Mouse (Mus musculus): ENCODE measurements around the gene Slc31a2. TPM values are rescaled to one million over a fixed set of nuclear protein-coding genes. Genes with fewer than 3 reads are reported as not detected.
A peak's percentile ranks its signal among the peaks of the same experiment; 100 is the strongest.

Slc31a2 gene
- polyA plus RNA-seq, 1 experiment = 14.0 TPM

DNA sequence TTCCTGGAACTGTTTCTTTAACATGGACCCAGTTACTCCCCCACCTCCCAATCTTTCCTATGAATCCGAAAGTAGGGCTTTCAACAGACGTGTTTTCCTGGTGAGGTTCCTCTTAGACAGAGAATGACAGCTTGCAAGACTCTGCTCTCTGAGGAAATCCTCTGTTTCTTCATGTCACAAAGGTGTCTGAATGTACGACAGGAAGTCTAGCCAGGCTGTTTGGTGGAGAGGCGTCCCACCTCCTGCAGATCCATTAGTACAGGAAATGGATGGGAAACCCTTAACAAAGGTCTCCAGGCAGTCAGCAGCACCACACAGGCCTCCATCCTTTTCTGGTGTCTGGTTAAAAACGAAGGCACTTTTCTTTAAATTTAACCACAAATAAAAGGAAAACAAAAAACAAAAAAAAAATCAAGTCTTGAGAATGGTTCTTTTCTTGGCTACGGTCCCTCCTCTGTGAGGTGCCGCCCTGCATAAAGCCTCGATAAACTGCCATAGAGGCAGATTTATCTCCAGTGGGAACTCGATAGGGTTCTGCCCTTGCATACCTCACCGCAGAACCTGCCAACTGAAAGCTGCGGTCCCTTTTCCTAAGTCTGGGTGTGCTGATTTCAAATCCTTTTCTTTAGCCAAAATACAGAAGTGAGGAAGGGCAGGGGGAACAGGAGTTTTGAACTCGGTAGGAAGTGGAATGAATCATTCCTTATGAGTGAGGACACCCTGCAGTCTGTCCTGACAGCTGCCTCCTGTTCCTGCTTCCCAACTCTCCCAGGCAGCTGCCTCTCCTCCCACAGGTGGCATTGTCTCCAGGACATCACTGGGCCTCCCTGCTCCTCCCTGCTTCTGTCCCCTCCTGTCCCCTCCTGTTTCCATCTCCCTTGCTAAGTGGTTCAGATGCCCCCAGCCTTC, 24.9 kb downstream of the Slc31a2 start:
- Histone ChIP-seq H3K4me3 (ENCODE audit: extremely low read depth, insufficient read depth, insufficient read length) (peak overlapping the region; percentile 39; the same call in 1 of the 2 replicates), H3K4me1 (ENCODE audit: control insufficient read depth, insufficient read depth, insufficient read length) (peaks cover 6% of the 10 kb centered on the region; the same call in 1 of the 2 replicates), H3K27me3 (ENCODE audit: control insufficient read depth, insufficient read depth, low read length) (no peaks in the 10 kb centered on the region), H3K27ac (ENCODE audit: insufficient read depth, low read length) (0 out of 2 replicates have a peak overlapping the region, but pooled peaks have one; percentile 15), H3K36me3 (ENCODE audit: control insufficient read depth, insufficient read depth, low read length) (no peaks in the 10 kb centered on the region)
- 13% methylated on average over 12 of the region's 12 CpGs for WGBS
- no peak for DNase-seq (ENCODE audit: low read depth in 1 of 2, low spot score in 2 of 2)
- TF ChIP-seq POLR2A (IDR thresholded peaks at IDR 0.05; ENCODE audit: low read depth, low read length) (no peak), CTCF (IDR thresholded peaks at IDR 0.05; ENCODE audit: extremely low read depth, insufficient read depth, insufficient read length, insufficient replicate concordance) (no peak)

DNA sequence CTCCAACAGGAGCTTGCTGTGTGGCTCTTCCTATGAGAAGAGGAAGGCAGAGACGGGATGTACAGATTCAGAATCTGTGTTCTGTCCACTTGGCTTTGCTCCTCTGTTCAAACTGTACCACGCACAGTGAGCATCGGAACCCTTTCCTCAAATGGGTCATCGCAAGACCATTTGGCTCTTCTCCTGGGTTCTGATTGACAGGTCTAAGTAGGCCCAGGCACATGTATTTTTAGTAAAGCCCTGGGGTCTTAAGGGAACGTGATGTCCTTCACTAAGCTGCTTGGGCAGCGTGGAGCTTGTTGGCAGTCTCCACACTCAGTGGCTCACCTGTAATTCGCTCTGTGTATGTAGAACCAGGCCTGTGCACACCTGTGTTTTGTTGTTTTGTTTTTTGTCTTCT, 26.9 kb downstream of the Slc31a2 start:
- Histone ChIP-seq H3K36me3 (ENCODE audit: control insufficient read depth, insufficient read depth, low read length) (peaks cover 5% of the 10 kb centered on the region), H3K27ac (ENCODE audit: insufficient read depth, low read length) (no peak overlapping the region), H3K4me3 (ENCODE audit: extremely low read depth, insufficient read depth, insufficient read length) (no peak overlapping the region), H3K4me1 (ENCODE audit: control insufficient read depth, insufficient read depth, insufficient read length) (peaks cover 6% of the 10 kb centered on the region; the same call in 1 of the 2 replicates), H3K27me3 (ENCODE audit: control insufficient read depth, insufficient read depth, low read length) (no peaks in the 10 kb centered on the region)
- TF ChIP-seq CTCF (IDR thresholded peaks at IDR 0.05; ENCODE audit: extremely low read depth, insufficient read depth, insufficient read length, insufficient replicate concordance) (no peak), POLR2A (IDR thresholded peaks at IDR 0.05; ENCODE audit: low read depth, low read length) (no peak)
- DNase-seq (ENCODE audit: low read depth in 1 of 2, low spot score in 2 of 2) = no peak
- WGBS = 86% methylated on average over 7 of the region's 7 CpGs

DNA sequence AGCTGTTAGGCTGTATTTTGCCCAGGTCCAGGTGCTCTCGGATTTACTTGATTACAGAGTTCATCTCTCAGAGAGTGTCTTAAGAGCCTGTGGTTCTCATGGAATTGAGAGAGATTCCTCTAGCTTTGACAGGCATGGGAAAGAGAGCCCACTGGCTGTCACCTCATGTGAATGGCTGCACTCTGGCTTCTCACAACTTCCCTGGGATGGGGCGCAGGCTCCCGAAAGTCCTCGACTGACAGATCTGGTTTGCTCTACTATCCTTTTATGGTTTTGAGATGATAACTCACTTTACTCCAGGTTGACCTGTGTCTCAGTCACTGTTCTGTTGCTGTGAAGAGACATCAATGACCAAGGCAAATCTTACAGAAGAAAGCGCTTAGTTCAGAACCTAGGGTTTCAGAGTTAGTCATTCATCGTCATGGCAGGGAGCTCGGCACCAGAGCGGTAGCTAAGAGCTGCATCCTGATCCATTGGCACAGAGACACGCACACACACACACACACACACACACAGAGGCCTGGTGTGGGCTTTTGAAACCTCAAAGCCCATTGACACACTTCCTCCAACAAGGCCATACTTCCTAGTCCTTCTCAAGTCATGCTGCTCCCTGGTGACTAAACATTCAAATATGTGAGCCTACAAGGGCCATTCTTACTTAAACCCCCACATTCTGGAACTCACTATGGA, 28.6 kb downstream of the Slc31a2 start:
- peaks cover 5% of the 10 kb centered on the region for H3K36me3 ChIP-seq (ENCODE audit: control insufficient read depth, insufficient read depth, low read length)
- H3K4me1 ChIP-seq (ENCODE audit: control insufficient read depth, insufficient read depth, insufficient read length) = peaks cover 6% of the 10 kb centered on the region; the same call in 1 of the 2 replicates
- H3K27ac ChIP-seq (ENCODE audit: insufficient read depth, low read length) = no peak overlapping the region
- no peak for TF ChIP-seq POLR2A (IDR thresholded peaks at IDR 0.05; ENCODE audit: low read depth, low read length)
- TF ChIP-seq CTCF (IDR thresholded peaks at IDR 0.05; ENCODE audit: extremely low read depth, insufficient read depth, insufficient read length, insufficient replicate concordance) = no peak
- no peak overlapping the region for H3K4me3 ChIP-seq (ENCODE audit: extremely low read depth, insufficient read depth, insufficient read length)
- H3K27me3 ChIP-seq (ENCODE audit: control insufficient read depth, insufficient read depth, low read length) = no peaks in the 10 kb centered on the region
- peak in 1 of 2 experiments; percentile 0 for DNase-seq (ENCODE audit: low read depth in 1 of 2, low spot score in 2 of 2)
- WGBS = 76% methylated on average over 9 of the region's 9 CpGs

DNA sequence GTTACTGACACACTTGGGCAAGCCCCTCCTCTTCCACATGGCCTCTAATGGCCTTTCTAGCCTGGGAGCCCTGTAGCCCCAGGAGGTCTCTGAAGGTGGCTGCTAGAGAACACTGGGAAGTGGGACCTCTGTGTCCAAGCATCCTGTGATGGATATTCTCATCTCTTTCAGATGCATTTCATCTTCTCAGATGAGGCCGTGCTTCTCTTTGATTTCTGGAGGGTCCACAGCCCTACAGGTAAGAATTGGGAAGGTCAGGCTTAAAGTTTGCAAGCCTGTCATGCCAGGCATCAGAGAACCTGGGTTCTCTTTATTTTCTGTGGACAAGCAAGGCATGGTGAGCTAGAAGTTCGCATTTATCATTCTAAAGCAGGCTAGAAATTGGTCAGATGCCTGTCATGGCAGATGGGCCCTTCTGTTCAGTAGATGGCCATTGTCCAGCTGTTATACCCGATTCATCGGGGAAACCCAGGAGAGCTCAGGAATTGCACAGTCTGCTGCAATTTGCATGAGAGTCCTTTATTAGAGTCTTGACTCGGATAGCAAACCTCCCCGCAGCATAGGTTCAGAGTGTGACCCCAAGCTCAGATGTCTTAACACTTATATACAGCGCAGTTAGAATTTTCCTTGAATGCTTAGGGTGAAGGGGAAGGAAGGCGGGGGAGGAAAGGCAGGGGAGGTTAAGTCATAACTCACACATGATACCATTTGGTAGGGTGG, 30.3 kb downstream of the Slc31a2 start:
- Histone ChIP-seq H3K27ac (ENCODE audit: insufficient read depth, low read length) (no peak overlapping the region), H3K4me3 (ENCODE audit: extremely low read depth, insufficient read depth, insufficient read length) (no peak overlapping the region), H3K4me1 (ENCODE audit: control insufficient read depth, insufficient read depth, insufficient read length) (peaks cover 4% of the 10 kb centered on the region; the same call in 1 of the 2 replicates), H3K36me3 (ENCODE audit: control insufficient read depth, insufficient read depth, low read length) (peaks cover 9% of the 10 kb centered on the region), H3K27me3 (ENCODE audit: control insufficient read depth, insufficient read depth, low read length) (no peaks in the 10 kb centered on the region)
- no peak for TF ChIP-seq CTCF (IDR thresholded peaks at IDR 0.05; ENCODE audit: extremely low read depth, insufficient read depth, insufficient read length, insufficient replicate concordance)
- TF ChIP-seq POLR2A (IDR thresholded peaks at IDR 0.05; ENCODE audit: low read depth, low read length) = no peak
- WGBS = 92% methylated on average over 8 of the region's 8 CpGs
- DNase-seq (ENCODE audit: low read depth in 1 of 2, low spot score in 2 of 2) = peak in 1 of 2 experiments; percentile 2

DNA sequence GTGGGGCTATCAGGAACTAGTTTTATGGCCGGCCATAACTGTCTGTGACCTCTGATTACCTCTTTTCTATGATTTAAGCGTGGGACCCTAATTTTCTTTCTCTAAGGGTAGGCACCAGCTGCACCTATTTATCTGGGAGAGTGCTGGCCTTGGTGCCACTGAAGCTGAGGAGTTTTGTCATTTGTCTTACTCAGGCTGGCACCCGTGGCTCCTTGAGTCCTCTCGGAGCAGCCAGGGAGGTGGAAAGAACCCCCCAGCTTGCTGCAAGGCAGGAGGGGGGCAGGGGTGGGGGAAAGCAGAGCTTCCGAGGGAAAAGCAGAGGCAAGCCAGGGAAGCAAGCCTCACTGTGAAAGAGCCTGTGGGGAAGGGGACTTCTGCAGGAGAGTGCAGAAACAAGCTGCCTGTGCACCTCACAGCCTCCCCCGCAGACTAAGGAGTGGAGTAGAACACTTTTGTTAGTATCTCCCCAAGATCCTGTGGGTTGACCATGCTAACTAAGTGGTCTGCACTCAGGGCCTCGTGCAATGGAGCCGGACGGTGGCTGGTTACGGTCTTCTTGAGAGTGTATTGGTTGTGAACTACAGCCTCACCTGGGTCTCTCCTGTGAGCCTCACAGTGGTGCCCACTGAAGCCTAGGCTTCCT, 31.0 kb downstream of the Slc31a2 start:
- WGBS = 93% methylated on average over 10 of the region's 10 CpGs
- Histone ChIP-seq H3K27me3 (ENCODE audit: control insufficient read depth, insufficient read depth, low read length) (no peaks in the 10 kb centered on the region), H3K27ac (ENCODE audit: insufficient read depth, low read length) (no peak overlapping the region), H3K36me3 (ENCODE audit: control insufficient read depth, insufficient read depth, low read length) (peaks cover 11% of the 10 kb centered on the region), H3K4me1 (ENCODE audit: control insufficient read depth, insufficient read depth, insufficient read length) (0 out of 2 replicates have a peak, but pooled peaks cover 4% of the 10 kb centered on the region), H3K4me3 (ENCODE audit: extremely low read depth, insufficient read depth, insufficient read length) (no peak overlapping the region)
- no peak for DNase-seq (ENCODE audit: low read depth in 1 of 2, low spot score in 2 of 2)
- no peak for TF ChIP-seq CTCF (IDR thresholded peaks at IDR 0.05; ENCODE audit: extremely low read depth, insufficient read depth, insufficient read length, insufficient replicate concordance)
- no peak for TF ChIP-seq POLR2A (IDR thresholded peaks at IDR 0.05; ENCODE audit: low read depth, low read length)

DNA sequence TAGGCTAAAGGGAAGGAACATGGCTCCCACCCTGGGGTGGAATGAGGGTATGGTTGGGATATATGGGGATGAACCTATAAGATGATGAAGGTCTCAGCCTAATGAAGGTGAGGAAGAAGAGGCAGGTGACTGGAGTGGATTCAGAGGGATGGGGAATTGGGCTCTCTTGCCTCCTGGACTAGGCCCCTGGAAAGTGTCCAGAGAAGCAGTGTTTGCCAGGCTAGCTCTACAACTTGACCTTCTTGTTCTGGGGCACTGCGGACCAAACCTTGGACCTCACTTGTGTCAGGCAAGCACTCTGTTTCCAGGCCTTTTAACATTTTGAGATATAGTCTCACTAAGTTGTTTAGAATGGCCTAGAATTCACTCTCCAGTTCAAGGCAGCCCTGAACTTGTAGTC, 32.4 kb downstream of the Slc31a2 start:
- TF ChIP-seq CTCF (IDR thresholded peaks at IDR 0.05; ENCODE audit: extremely low read depth, insufficient read depth, insufficient read length, insufficient replicate concordance) = no peak
- no peak for TF ChIP-seq POLR2A (IDR thresholded peaks at IDR 0.05; ENCODE audit: low read depth, low read length)
- no peak for DNase-seq (ENCODE audit: low read depth in 1 of 2, low spot score in 2 of 2)
- H3K4me1 ChIP-seq (ENCODE audit: control insufficient read depth, insufficient read depth, insufficient read length) = no peaks in the 10 kb centered on the region
- no peaks in the 10 kb centered on the region for H3K27me3 ChIP-seq (ENCODE audit: control insufficient read depth, insufficient read depth, low read length)
- peaks cover 20% of the 10 kb centered on the region for H3K36me3 ChIP-seq (ENCODE audit: control insufficient read depth, insufficient read depth, low read length)
- no peak overlapping the region for H3K4me3 ChIP-seq (ENCODE audit: extremely low read depth, insufficient read depth, insufficient read length)
- no peak overlapping the region for H3K27ac ChIP-seq (ENCODE audit: insufficient read depth, low read length)
- 84% methylated on average over 1 of the region's 1 CpGs for WGBS

All from spleen, adult 2 months (tissue).